Mouse (Mus musculus) intestine, postnatal 0 days (tissue): ENCODE measurements around the gene Son. TPM values are rescaled to one million over a fixed set of nuclear protein-coding genes. Genes with fewer than 3 reads are reported as not detected.

ENCODE experiments used
- ATAC-seq: fragments of 200-750 bp; cut with Nextera tagmentation; 2 replicates; pipeline ENCODE4 v1.8.0; 2017; ENCODE audit warnings: mild to moderate bottlenecking, moderate TSS enrichment, moderate library complexity
- H3K27ac ChIP-seq: fragments of 300-500 bp; sonication (generic); 2 replicates; pipeline ENCODE4 v1.5.1; 2014; ENCODE audit warnings: mild to moderate bottlenecking, low read depth, low read length, moderate library complexity
- H3K27me3 ChIP-seq: fragments of 300-500 bp; sonication (generic); replicated peaks from 2 replicates; pipeline ENCODE4 v1.6.1; 2014; ENCODE audit warnings: low read length, mixed read lengths; ENCODE audit not compliant: control insufficient read depth, insufficient read depth
- H3K36me3 ChIP-seq: fragments of 300-500 bp; sonication (generic); 2 replicates; pipeline ENCODE4 v1.6.1; 2014; ENCODE audit warnings: mild to moderate bottlenecking, moderate library complexity; ENCODE audit not compliant: control insufficient read depth, insufficient read depth
- H3K4me1 ChIP-seq: fragments of 300-500 bp; sonication (generic); replicated peaks from 2 replicates; pipeline ENCODE4 v1.6.1; 2014; ENCODE audit warnings: antibody characterized with exemption, low read length, mixed read lengths; ENCODE audit not compliant: control insufficient read depth, insufficient read depth
- H3K4me2 ChIP-seq: fragments of 300-500 bp; sonication (generic); replicated peaks from 2 replicates; pipeline ENCODE4 v1.6.1; 2014; ENCODE audit warnings: low read depth, mild to moderate bottlenecking, moderate library complexity
- H3K4me3 ChIP-seq: fragments of 300-500 bp; sonication (generic); 2 replicates; pipeline ENCODE4 v1.5.1; 2014; ENCODE audit warnings: low read depth, low read length
- H3K9ac ChIP-seq: fragments of 300-500 bp; sonication (generic); 2 replicates; pipeline ENCODE4 v1.6.1; 2014; ENCODE audit warnings: mild to moderate bottlenecking, low read depth, low read length
- H3K9me3 ChIP-seq: fragments of 300-500 bp; sonication (generic); 2 replicates; pipeline ENCODE4 v1.6.1; 2016; ENCODE audit warnings: mixed run types; ENCODE audit not compliant: control insufficient read depth
- CTCF ChIP-seq: sonication (generic); IDR thresholded peaks from 2 replicates; pipeline ENCODE4 v1.5.1; 2016; ENCODE audit warnings: low read depth, mild to moderate bottlenecking, control low read depth, antibody characterized with exemption, moderate library complexity
- WGBS: fragments of 180-500 bp; shearing (Covaris S2); extraction: QIAGEN DNeasy Blood & Tissue Kit; methylation state at CpG from one replicate; pipeline ENCODE4 v1.1.7; 2014; 5-methylcytosine and 5-hydroxymethylcytosine counted together
- polyA plus RNA-seq: library from polyadenylated mRNA; unstranded; fragments of >200 nt; fragmentation: Nextera tagmentation; extraction: Ambion mirVana; gene quantifications from 2 replicates; pipeline ENCODE4 v1.2.1, GENCODE M21; 2015

Gene Son
- polyA plus RNA-seq = 71.1 and 83.4 TPM in 2 replicates

GRCm38 (mm10) chr16:91647461-91648219, at the start of gene Son:
Son (plus strand) TSS chr16:91647506.
- peak within 1 kb of the TSS; percentile 99 for H3K27ac ChIP-seq
- peak within 1 kb of the TSS; percentile 93 for H3K4me2 ChIP-seq
- no peak for TF ChIP-seq CTCF
- H3K4me3 ChIP-seq = peak within 1 kb of the TSS; percentile 80
- peak; percentile 95 for ATAC-seq
- no peaks in the 10 kb centered on the region for H3K27me3 ChIP-seq
- no peaks in the 10 kb centered on the region for H3K4me1 ChIP-seq
- no peaks in the 10 kb centered on the region for H3K9me3 ChIP-seq
- WGBS = under 1% methylated on average over 70 of the region's 70 CpGs
- peak within 1 kb of the TSS; percentile 81 for H3K9ac ChIP-seq
- peaks cover 17% of the 10 kb centered on the region for H3K36me3 ChIP-seq

GRCm38 (mm10) chr16:91597672-91598010, 49.7 kb upstream of the Son start, which contains the start of gene Tmem50b:
Tmem50b (minus strand) TSS chr16:91597800.
- no peak for TF ChIP-seq CTCF
- Histone ChIP-seq H3K9ac (peak within 1 kb of the TSS; percentile 62), H3K36me3 (no peaks in the 10 kb centered on the region; the same call in 1 of the 2 replicates), H3K4me1 (peaks cover 5% of the 10 kb centered on the region), H3K4me2 (peak within 1 kb of the TSS; percentile 89), H3K27me3 (no peaks in the 10 kb centered on the region), H3K27ac (0 out of 2 replicates have a peak within 1 kb of the TSS, but pooled peaks have one; percentile 24), H3K9me3 (no peaks in the 10 kb centered on the region), H3K4me3 (peak within 1 kb of the TSS; percentile 68)
- 0% methylated on average over 30 of the region's 34 CpGs for WGBS
- peak; percentile 98 for ATAC-seq

- no peaks in the 10 kb centered on the region for H3K36me3 ChIP-seq
- no peaks in the 10 kb centered on the region for H3K9me3 ChIP-seq
- no peak overlapping the region for H3K9ac ChIP-seq
- no peak for ATAC-seq
- peak; percentile 45 for TF ChIP-seq CTCF
- H3K4me1 ChIP-seq = peaks cover 5% of the 10 kb centered on the region
- H3K27me3 ChIP-seq = no peaks in the 10 kb centered on the region
- H3K4me3 ChIP-seq = no peak overlapping the region
- no peak overlapping the region for H3K27ac ChIP-seq
- H3K4me2 ChIP-seq = no peak overlapping the region
Measured at GRCm38 (mm10) chr16:91599242-91599641, 48.1 kb upstream of the Son start.

DNA sequence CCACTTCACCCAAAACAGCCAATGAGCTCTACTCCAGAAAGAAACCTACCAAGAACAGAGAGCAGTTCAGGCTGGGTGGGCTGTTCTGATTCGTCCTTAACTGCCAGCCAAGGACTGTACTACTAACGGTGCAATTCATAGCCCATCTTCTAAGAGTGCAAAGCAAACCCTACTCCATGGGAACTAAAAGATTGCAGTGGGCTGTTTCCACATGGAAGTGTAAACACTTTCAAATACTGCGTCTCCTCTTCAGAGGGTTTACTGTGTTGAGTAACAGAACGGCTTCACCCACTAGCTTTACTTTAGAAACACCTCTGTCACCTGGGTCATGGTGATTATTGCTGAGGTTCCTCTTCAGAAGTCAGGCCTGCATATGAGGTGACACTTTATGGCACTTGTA, 46.2 kb upstream of the Son start:
- H3K4me3 ChIP-seq = no peak overlapping the region
- no peak for TF ChIP-seq CTCF
- WGBS = 26% methylated on average over 4 of the region's 4 CpGs

DNA sequence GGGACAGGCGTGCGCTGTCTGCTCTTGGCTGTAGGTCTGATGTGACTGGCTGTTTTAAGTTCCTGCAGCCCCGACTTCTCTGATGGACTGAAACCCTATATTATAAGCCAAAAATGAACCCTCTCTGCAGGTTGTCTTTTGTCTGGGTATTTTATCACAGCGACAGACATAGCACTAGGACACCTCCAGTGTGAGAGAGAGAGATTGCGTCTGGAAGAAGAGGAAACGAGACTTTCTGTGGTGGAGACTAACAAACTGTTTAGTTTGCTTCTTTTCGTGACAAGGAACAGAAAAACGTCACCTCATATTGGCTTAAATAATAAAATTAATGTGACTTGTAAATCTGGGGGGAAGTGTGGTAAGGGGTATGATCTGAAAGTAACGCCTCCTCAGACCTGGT, 45.6 kb upstream of the Son start:
- no peaks in the 10 kb centered on the region for H3K36me3 ChIP-seq
- H3K9ac ChIP-seq = no peak overlapping the region
- H3K4me3 ChIP-seq = no peak overlapping the region
- ATAC-seq = no peak
- peaks cover 2% of the 10 kb centered on the region; the same call in 1 of the 2 replicates for H3K4me1 ChIP-seq
- 48% methylated on average over 9 of the region's 9 CpGs for WGBS
- H3K27me3 ChIP-seq = no peaks in the 10 kb centered on the region
- H3K9me3 ChIP-seq = no peaks in the 10 kb centered on the region
- H3K4me2 ChIP-seq = no peak overlapping the region
- no peak overlapping the region for H3K27ac ChIP-seq
- no peak for TF ChIP-seq CTCF

More for the DNA sequence above, 46.2 kb upstream of the Son start:
- no peak for ATAC-seq
- no peaks in the 10 kb centered on the region for H3K36me3 ChIP-seq
- no peaks in the 10 kb centered on the region for H3K9me3 ChIP-seq
- H3K27me3 ChIP-seq = no peaks in the 10 kb centered on the region
- H3K9ac ChIP-seq = no peak overlapping the region
- peaks cover 5% of the 10 kb centered on the region; the same call in 1 of the 2 replicates for H3K4me1 ChIP-seq
- H3K4me2 ChIP-seq = no peak overlapping the region
- no peak overlapping the region for H3K27ac ChIP-seq

- Histone ChIP-seq H3K9ac (no peak overlapping the region), H3K4me1 (no peaks in the 10 kb centered on the region), H3K4me3 (no peak overlapping the region), H3K4me2 (no peak overlapping the region), H3K9me3 (no peaks in the 10 kb centered on the region), H3K27ac (no peak overlapping the region), H3K36me3 (no peaks in the 10 kb centered on the region), H3K27me3 (no peaks in the 10 kb centered on the region)
- 86% methylated on average over 6 of the region's 6 CpGs for WGBS
- ATAC-seq = no peak
- no peak for TF ChIP-seq CTCF
Measured at GRCm38 (mm10) chr16:91605156-91605555, 42.1 kb upstream of the Son start.
